Mouse (Mus musculus): ENCODE data around the gene Pold3. TPM values are rescaled to one million over a fixed set of nuclear protein-coding genes. Genes with fewer than 3 reads are reported as not detected.
A peak's percentile ranks its signal among the peaks of the same experiment; 100 is the strongest.

Pold3 gene
- polyA plus RNA-seq, 1 experiment, result not detected

- 77% methylated on average over 2 of the region's 2 CpGs for WGBS
- H3K4me3 ChIP-seq (ENCODE audit: insufficient read depth, low read depth, low read length), result no peak overlapping the region
- TF ChIP-seq CTCF (IDR thresholded peaks at IDR 0.05; ENCODE audit: insufficient read depth, low read depth, low read length) (no peak), POLR2A (IDR thresholded peaks at IDR 0.05; ENCODE audit: insufficient read depth, low read depth, low read length) (no peak)
- H3K27ac ChIP-seq (ENCODE audit: insufficient read depth, low read depth, low read length), result no peak overlapping the region
- H3K4me1 ChIP-seq (ENCODE audit: control insufficient read depth, insufficient read depth, low read length), result 0 out of 2 replicates have a peak, but pooled peaks cover 3% of the 10 kb centered on the region
Observed at GRCm38 (mm10) chr7:100124211-100124610, 2.8 kb upstream of the Pold3 start.

- Histone ChIP-seq H3K27ac (ENCODE audit: insufficient read depth, low read depth, low read length) (no peak overlapping the region), H3K4me3 (ENCODE audit: insufficient read depth, low read depth, low read length) (no peak overlapping the region), H3K4me1 (ENCODE audit: control insufficient read depth, insufficient read depth, low read length) (0 out of 2 replicates have a peak, but pooled peaks cover 3% of the 10 kb centered on the region)
- no peak for TF ChIP-seq POLR2A (IDR thresholded peaks at IDR 0.05; ENCODE audit: insufficient read depth, low read depth, low read length)
- no peak for TF ChIP-seq CTCF (IDR thresholded peaks at IDR 0.05; ENCODE audit: insufficient read depth, low read depth, low read length)
- 55% methylated on average over 6 of the region's 6 CpGs for WGBS
Observed at GRCm38 (mm10) chr7:100123486-100123885, 2.1 kb upstream of the Pold3 start.

DNA sequence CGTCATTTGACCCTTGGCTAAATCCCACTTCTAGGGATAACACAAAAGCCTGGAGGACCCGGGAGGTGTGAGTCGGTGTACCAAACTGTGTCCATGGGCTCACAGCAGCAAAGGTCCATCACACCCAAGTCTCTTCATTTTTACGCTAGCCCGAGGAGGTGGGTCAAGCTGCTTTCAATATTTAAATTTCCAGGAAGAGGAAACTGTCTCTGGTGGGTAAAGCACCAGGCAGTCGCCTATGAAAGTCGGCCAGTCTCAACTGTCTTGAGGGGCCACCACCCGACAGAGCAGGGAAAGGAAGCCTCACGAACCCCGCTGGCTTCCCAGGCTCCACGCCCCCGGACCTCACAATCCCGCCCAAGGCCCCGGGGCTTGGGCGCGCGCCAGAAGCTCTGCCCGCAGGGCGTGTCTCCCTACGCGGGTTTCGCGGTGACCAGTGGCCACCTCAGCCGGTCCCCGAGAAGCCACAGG is 539 bp downstream of the Pold3 start:
- under 1% methylated on average over 25 of the region's 25 CpGs for WGBS
- no peak overlapping the region for H3K27ac ChIP-seq (ENCODE audit: insufficient read depth, low read depth, low read length)
- 0 out of 2 replicates have a peak, but pooled peaks cover 3% of the 10 kb centered on the region for H3K4me1 ChIP-seq (ENCODE audit: control insufficient read depth, insufficient read depth, low read length)
- no peak for TF ChIP-seq CTCF (IDR thresholded peaks at IDR 0.05; ENCODE audit: insufficient read depth, low read depth, low read length)
- TF ChIP-seq POLR2A (IDR thresholded peaks at IDR 0.05; ENCODE audit: insufficient read depth, low read depth, low read length), result no peak
- peak overlapping the region; percentile 66 for H3K4me3 ChIP-seq (ENCODE audit: insufficient read depth, low read depth, low read length)

- WGBS, result 71% methylated on average over 6 of the region's 6 CpGs
- no peaks in the 10 kb centered on the region for H3K4me1 ChIP-seq (ENCODE audit: control insufficient read depth, insufficient read depth, low read length)
- no peak for TF ChIP-seq CTCF (IDR thresholded peaks at IDR 0.05; ENCODE audit: insufficient read depth, low read depth, low read length)
- no peak for TF ChIP-seq POLR2A (IDR thresholded peaks at IDR 0.05; ENCODE audit: insufficient read depth, low read depth, low read length)
Observed at GRCm38 (mm10) chr7:100114279-100114678, 7.1 kb downstream of the Pold3 start.

GRCm38 (mm10) chr7:100113821-100114220 is 7.5 kb downstream of the Pold3 start:
- 72% methylated on average over 7 of the region's 7 CpGs for WGBS
- Histone ChIP-seq H3K4me1 (ENCODE audit: control insufficient read depth, insufficient read depth, low read length) (no peaks in the 10 kb centered on the region), H3K4me3 (ENCODE audit: insufficient read depth, low read depth, low read length) (no peak overlapping the region), H3K27ac (ENCODE audit: insufficient read depth, low read depth, low read length) (no peak overlapping the region)
- TF ChIP-seq POLR2A (IDR thresholded peaks at IDR 0.05; ENCODE audit: insufficient read depth, low read depth, low read length) (no peak), CTCF (IDR thresholded peaks at IDR 0.05; ENCODE audit: insufficient read depth, low read depth, low read length) (no peak)

More at GRCm38 (mm10) chr7:100114279-100114678, 7.1 kb downstream of the Pold3 start:
- no peak overlapping the region for H3K27ac ChIP-seq (ENCODE audit: insufficient read depth, low read depth, low read length)
- no peak overlapping the region for H3K4me3 ChIP-seq (ENCODE audit: insufficient read depth, low read depth, low read length)

- H3K4me3 ChIP-seq (ENCODE audit: insufficient read depth, low read depth, low read length), result no peak overlapping the region
- TF ChIP-seq POLR2A (IDR thresholded peaks at IDR 0.05; ENCODE audit: insufficient read depth, low read depth, low read length), result no peak
- TF ChIP-seq CTCF (IDR thresholded peaks at IDR 0.05; ENCODE audit: insufficient read depth, low read depth, low read length), result no peak
- 59% methylated on average over 10 of the region's 10 CpGs for WGBS
- H3K27ac ChIP-seq (ENCODE audit: insufficient read depth, low read depth, low read length), result no peak overlapping the region
- no peaks in the 10 kb centered on the region for H3K4me1 ChIP-seq (ENCODE audit: control insufficient read depth, insufficient read depth, low read length)
Observed at GRCm38 (mm10) chr7:100111506-100111905, 9.9 kb downstream of the Pold3 start.

DNA sequence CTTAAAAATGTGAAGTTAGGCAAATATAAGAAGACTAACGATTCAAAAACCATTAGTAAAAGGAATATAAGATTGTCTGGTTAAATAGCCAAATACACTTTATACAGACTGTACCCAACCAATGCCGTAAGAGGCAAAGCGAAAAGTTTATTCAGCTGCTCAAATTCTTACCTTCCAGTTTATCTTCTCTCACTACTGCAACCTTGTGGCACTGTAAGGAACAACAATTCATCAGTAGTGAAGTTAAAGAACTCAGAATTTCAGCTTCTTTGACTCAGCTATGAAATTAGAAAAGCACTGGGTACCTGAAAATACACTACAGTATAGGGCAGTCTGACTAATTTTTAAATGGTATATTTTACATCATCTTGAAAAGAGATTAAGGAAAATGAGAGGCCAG is 13.0 kb downstream of the Pold3 start:
- WGBS, result 52% methylated on average over 3 of the region's 3 CpGs
- no peaks in the 10 kb centered on the region for H3K4me1 ChIP-seq (ENCODE audit: control insufficient read depth, insufficient read depth, low read length)

DNA sequence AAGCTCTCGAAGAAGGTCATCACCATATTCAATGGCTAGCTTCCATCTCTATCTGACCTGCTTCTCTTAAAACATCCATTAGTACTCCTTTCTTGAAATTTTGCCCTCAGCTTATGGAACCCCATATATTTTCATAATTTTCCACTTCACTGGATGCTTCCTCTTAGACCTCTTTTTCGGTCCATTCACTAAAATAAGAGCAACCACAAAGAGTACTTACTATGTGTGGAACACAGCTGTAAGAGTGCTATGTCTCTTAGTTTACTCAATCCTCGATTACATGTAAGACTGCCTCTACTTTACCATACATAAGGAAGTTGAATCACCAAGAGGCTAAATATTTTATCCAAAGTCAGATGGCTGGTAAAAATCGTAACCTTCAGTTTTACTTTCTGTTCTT is 16.7 kb downstream of the Pold3 start:
- no peak for TF ChIP-seq POLR2A (IDR thresholded peaks at IDR 0.05; ENCODE audit: insufficient read depth, low read depth, low read length)
- TF ChIP-seq CTCF (IDR thresholded peaks at IDR 0.05; ENCODE audit: insufficient read depth, low read depth, low read length), result no peak

More for the DNA sequence above, 13.0 kb downstream of the Pold3 start:
- TF ChIP-seq POLR2A (IDR thresholded peaks at IDR 0.05; ENCODE audit: insufficient read depth, low read depth, low read length) (no peak), CTCF (IDR thresholded peaks at IDR 0.05; ENCODE audit: insufficient read depth, low read depth, low read length) (no peak)
- Histone ChIP-seq H3K27ac (ENCODE audit: insufficient read depth, low read depth, low read length) (no peak overlapping the region), H3K4me3 (ENCODE audit: insufficient read depth, low read depth, low read length) (no peak overlapping the region)

GRCm38 (mm10) chr7:100100031-100100595 is 21.3 kb downstream of the Pold3 start:
- H3K4me1 ChIP-seq (ENCODE audit: control insufficient read depth, insufficient read depth, low read length), result no peaks in the 10 kb centered on the region
- no peak overlapping the region for H3K4me3 ChIP-seq (ENCODE audit: insufficient read depth, low read depth, low read length)
- no peak overlapping the region for H3K27ac ChIP-seq (ENCODE audit: insufficient read depth, low read depth, low read length)
- TF ChIP-seq POLR2A (IDR thresholded peaks at IDR 0.05; ENCODE audit: insufficient read depth, low read depth, low read length) (no peak), CTCF (IDR thresholded peaks at IDR 0.05; ENCODE audit: insufficient read depth, low read depth, low read length) (no peak)
- WGBS, result 90% methylated on average over 5 of the region's 5 CpGs

More for the DNA sequence above, 16.7 kb downstream of the Pold3 start:
- 95% methylated on average over 4 of the region's 4 CpGs for WGBS
- Histone ChIP-seq H3K4me1 (ENCODE audit: control insufficient read depth, insufficient read depth, low read length) (no peaks in the 10 kb centered on the region), H3K27ac (ENCODE audit: insufficient read depth, low read depth, low read length) (no peak overlapping the region), H3K4me3 (ENCODE audit: insufficient read depth, low read depth, low read length) (no peak overlapping the region)

All from olfactory bulb, adult 2 months (tissue).